Mouse (Mus musculus) embryonic facial prominence, embryonic 14.5 days (tissue): ENCODE results near the gene Disp1. TPM values are rescaled to one million over a fixed set of nuclear protein-coding genes. Genes with fewer than 3 reads are reported as not detected.

Experiments used
- ATAC-seq: fragments of 200-750 bp; cut with Nextera tagmentation; 2 replicates; pipeline ENCODE4 v1.8.0; 2017; ENCODE audit warnings: low read depth, moderate number of reproducible peaks, moderate TSS enrichment
- DNase-seq: peaks from one replicate; pipeline ENCODE4 v3.0.0-alpha.2; 2015; ENCODE audit warnings: low spot score
- H3K27ac ChIP-seq: fragments of 300-500 bp; sonication (generic); replicated peaks from 2 replicates; pipeline ENCODE4 v1.5.1; 2014; ENCODE audit warnings: low read depth, mild to moderate bottlenecking, low read length, moderate library complexity
- H3K27me3 ChIP-seq: fragments of 300-500 bp; sonication (generic); replicated peaks from 2 replicates; pipeline ENCODE4 v1.6.1; 2014; ENCODE audit warnings: low read length; ENCODE audit not compliant: control insufficient read depth, insufficient read depth
- H3K36me3 ChIP-seq: fragments of 300-500 bp; sonication (generic); 2 replicates; pipeline ENCODE4 v1.6.1; 2014; ENCODE audit warnings: low read length, mixed read lengths; ENCODE audit not compliant: control insufficient read depth, insufficient read depth
- H3K4me1 ChIP-seq: fragments of 300-500 bp; sonication (generic); 2 replicates; pipeline ENCODE4 v1.6.1; 2014; ENCODE audit warnings: antibody characterized with exemption, low read length; ENCODE audit not compliant: control insufficient read depth, insufficient read depth
- H3K4me2 ChIP-seq: fragments of 300-500 bp; sonication (generic); 2 replicates; pipeline ENCODE4 v1.6.1; 2014; ENCODE audit warnings: low read depth, mild to moderate bottlenecking, low read length, moderate library complexity, mixed read lengths
- H3K4me3 ChIP-seq: fragments of 300-500 bp; sonication (generic); 2 replicates; pipeline ENCODE4 v1.5.1; 2014; ENCODE audit warnings: low read depth, mild to moderate bottlenecking, low read length
- H3K9ac ChIP-seq: fragments of 300-500 bp; sonication (generic); 2 replicates; pipeline ENCODE4 v1.6.1; 2014; ENCODE audit warnings: low read depth, mild to moderate bottlenecking, low read length, moderate library complexity, mixed read lengths
- H3K9me3 ChIP-seq: fragments of 300-500 bp; sonication (generic); 2 replicates; pipeline ENCODE4 v1.6.1; 2016; ENCODE audit warnings: low read length; ENCODE audit not compliant: control insufficient read depth
- WGBS: fragments of 180-500 bp; shearing (Covaris S2); extraction: QIAGEN DNeasy Blood & Tissue Kit; methylation state at CpG from one replicate; pipeline ENCODE4 v1.1.7; 2014; 5-methylcytosine and 5-hydroxymethylcytosine counted together
- polyA plus RNA-seq: library from polyadenylated mRNA; unstranded; fragments of >200 nt; fragmentation: Nextera tagmentation; extraction: Ambion mirVana; gene quantifications from 2 replicates; pipeline ENCODE4 v1.2.1, GENCODE M21; 2014

Disp1 gene
- polyA plus RNA-seq, 1 experiment from 2014 or later: 17.9 TPM

DNA sequence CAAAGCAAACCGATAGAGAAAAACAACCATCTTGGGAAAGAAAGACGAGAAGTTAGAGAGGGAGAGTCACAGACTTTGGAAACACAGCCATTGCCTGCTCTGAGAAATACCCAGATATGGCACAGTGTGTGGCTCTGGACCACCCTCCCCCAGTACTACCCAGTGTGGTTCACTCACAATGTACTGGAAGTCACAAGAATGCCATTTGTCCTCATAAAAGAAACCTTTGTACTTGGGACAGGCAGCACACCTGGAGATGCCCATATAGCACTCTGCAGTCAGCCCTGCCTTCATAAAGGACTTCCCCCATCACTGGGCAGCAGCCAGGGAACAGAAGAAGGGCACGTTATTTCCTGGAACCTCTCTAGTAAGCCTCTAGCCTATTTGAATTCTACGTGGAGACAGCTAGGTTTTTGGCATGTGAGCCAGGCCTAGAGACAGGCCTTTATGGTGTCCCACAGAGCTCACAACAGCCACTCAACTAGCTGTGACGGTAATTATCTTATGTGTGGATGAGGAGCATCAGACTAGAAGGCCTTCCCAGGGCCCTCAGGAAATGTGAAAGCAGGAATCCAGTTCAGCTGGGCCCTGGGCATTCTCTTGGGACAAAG lies 173.3 kb downstream of the Disp1 start:
- ATAC-seq: no peak
- no peaks in the 10 kb centered on the region for H3K36me3 ChIP-seq
- H3K4me2 ChIP-seq: no peak overlapping the region
- no peaks in the 10 kb centered on the region for H3K27me3 ChIP-seq
- WGBS: 55% methylated on average over 5 of the region's 5 CpGs
- no peaks in the 10 kb centered on the region for H3K9me3 ChIP-seq
- H3K9ac ChIP-seq: no peak overlapping the region
- peaks cover 33% of the 10 kb centered on the region for H3K4me1 ChIP-seq
- no peak overlapping the region for H3K4me3 ChIP-seq
- DNase-seq: no peak
- H3K27ac ChIP-seq: no peak overlapping the region

DNA sequence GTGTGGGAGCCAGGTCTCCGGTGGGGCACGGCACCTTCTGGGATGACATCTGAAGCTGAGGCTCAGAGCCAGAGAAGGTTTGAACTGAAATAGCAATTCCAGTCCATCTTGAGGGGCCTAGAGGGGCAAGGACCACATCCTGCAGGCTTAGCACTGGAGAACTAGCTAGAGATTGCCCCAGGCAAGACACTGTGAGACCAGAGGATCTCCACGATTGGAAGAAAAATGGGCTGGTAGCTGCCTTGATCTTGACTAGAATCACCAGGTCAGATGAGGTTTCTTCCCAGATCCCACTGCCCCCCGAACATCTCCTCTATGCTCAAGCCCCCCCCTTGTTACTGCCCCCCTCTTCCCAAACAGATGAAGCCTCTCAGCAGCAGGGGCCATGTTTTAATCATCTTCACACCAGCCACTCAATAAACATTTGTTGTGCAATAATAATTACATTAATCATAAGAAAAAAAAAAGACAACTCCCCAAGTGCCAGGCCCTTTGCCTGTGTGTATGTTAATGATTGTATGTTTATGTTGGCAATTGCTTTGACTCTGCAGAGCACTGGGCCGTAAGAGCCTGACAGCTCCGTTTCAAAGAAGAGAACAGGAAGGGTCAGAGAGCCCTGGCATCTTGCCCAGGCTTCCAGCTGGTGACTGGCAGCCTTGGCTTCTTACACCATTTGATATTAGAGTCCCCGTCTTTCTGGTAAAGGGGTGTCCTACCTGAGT lies 174.0 kb downstream of the Disp1 start:
- no peak overlapping the region for H3K4me3 ChIP-seq
- H3K36me3 ChIP-seq: no peaks in the 10 kb centered on the region
- H3K4me2 ChIP-seq: no peak overlapping the region
- ATAC-seq (no peak), DNase-seq (peak; percentile 74)
- H3K9me3 ChIP-seq: no peaks in the 10 kb centered on the region
- no peak overlapping the region for H3K27ac ChIP-seq
- peaks cover 33% of the 10 kb centered on the region for H3K4me1 ChIP-seq
- H3K27me3 ChIP-seq: no peaks in the 10 kb centered on the region
- H3K9ac ChIP-seq: no peak overlapping the region
- WGBS: 30% methylated on average over 7 of the region's 7 CpGs

DNA sequence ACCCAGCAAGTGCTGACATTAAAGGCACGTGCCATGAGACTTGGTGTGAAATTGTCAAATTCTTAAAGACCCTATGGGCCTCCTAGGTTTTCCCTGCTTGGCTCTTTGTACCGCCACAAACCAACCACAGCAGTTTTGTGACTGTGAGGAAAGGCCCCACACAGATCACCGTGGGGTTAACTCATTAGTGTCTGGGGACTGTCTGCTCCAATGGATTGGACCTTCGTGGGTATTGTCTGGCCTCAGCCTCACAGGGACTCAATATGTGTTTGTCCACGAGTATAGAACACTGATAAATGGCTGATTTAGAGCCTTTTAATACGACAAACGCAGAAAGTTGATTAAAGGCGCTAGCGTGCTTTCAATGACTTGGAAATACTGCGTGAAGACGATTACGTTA lies 175.2 kb downstream of the Disp1 start:
- DNase-seq: no peak
- 63% methylated on average over 12 of the region's 12 CpGs for WGBS
- H3K9me3 ChIP-seq: peaks cover 4% of the 10 kb centered on the region; the same call in 1 of the 2 replicates
- no peak overlapping the region; the same call in 1 of the 2 replicates for H3K27ac ChIP-seq
- H3K4me2 ChIP-seq: no peak overlapping the region
- no peaks in the 10 kb centered on the region for H3K36me3 ChIP-seq
- ATAC-seq: no peak
- H3K9ac ChIP-seq: no peak overlapping the region
- H3K4me1 ChIP-seq: peaks cover 33% of the 10 kb centered on the region
- no peak overlapping the region for H3K4me3 ChIP-seq
- H3K27me3 ChIP-seq: no peaks in the 10 kb centered on the region

DNA sequence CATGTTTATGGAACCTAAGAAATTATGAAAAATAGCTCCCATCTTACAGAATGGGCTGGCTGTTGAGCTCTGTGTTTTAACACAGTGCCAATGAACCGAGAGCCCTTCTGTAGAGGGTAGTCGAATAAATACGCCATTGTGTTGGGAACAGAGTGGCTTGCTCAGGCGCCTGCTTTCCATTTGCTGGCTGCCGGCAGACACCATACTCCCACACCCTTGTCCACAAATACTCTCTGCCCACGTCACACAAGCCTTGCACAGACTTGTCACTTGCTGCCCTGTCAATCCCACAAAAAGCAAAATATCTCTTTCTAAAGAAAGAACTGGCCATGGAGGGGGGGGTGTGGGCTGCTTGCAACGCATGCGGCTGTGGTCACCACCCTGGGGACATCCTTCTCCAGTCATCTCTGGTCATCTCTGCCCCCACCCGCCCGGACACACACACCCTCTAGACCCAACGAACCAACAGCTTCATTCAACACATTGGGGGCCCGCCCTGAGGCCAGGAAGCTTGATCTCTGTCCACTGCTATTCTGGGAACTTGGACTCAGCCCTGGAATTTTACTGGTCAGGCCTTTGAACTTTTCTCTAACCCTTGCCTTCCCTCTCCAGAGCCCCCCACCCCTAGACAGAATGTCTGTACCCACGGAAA lies 178.0 kb downstream of the Disp1 start:
- 42% methylated on average over 13 of the region's 13 CpGs for WGBS
- H3K9ac ChIP-seq: no peak overlapping the region
- no peaks in the 10 kb centered on the region for H3K27me3 ChIP-seq
- H3K4me3 ChIP-seq: no peak overlapping the region
- H3K36me3 ChIP-seq: no peaks in the 10 kb centered on the region
- H3K9me3 ChIP-seq: peaks cover 4% of the 10 kb centered on the region; the same call in 1 of the 2 replicates
- DNase-seq (peak; percentile 58), ATAC-seq (0 out of 2 replicates have a peak, but pooled peaks have one; percentile 34)
- H3K27ac ChIP-seq: no peak overlapping the region
- peaks cover 28% of the 10 kb centered on the region for H3K4me1 ChIP-seq
- no peak overlapping the region for H3K4me2 ChIP-seq

- Histone ChIP-seq H3K9me3 (peaks cover 4% of the 10 kb centered on the region; the same call in 1 of the 2 replicates), H3K9ac (no peak overlapping the region), H3K36me3 (no peaks in the 10 kb centered on the region), H3K4me1 (peaks cover 12% of the 10 kb centered on the region), H3K27ac (no peak overlapping the region), H3K27me3 (no peaks in the 10 kb centered on the region), H3K4me2 (no peak overlapping the region), H3K4me3 (no peak overlapping the region)
- DNase-seq: no peak
- WGBS: 74% methylated on average over 6 of the region's 7 CpGs
- no peak for ATAC-seq
These were observed 179.6 kb downstream of the Disp1 start for GRCm38 (mm10) chr1:183041703-183042102.

- Histone ChIP-seq H3K4me3 (no peak overlapping the region), H3K27me3 (no peaks in the 10 kb centered on the region), H3K27ac (no peak overlapping the region), H3K9me3 (peaks cover 4% of the 10 kb centered on the region; the same call in 1 of the 2 replicates), H3K4me1 (peaks cover 5% of the 10 kb centered on the region; the same call in 1 of the 2 replicates), H3K4me2 (no peak overlapping the region), H3K9ac (no peak overlapping the region), H3K36me3 (no peaks in the 10 kb centered on the region)
- ATAC-seq (peak; percentile 17; the same call in 1 of the 2 replicates), DNase-seq (peak; percentile 68)
- WGBS: 49% methylated on average over 11 of the region's 11 CpGs
These were observed 180.4 kb downstream of the Disp1 start for GRCm38 (mm10) chr1:183040847-183041382.

DNA sequence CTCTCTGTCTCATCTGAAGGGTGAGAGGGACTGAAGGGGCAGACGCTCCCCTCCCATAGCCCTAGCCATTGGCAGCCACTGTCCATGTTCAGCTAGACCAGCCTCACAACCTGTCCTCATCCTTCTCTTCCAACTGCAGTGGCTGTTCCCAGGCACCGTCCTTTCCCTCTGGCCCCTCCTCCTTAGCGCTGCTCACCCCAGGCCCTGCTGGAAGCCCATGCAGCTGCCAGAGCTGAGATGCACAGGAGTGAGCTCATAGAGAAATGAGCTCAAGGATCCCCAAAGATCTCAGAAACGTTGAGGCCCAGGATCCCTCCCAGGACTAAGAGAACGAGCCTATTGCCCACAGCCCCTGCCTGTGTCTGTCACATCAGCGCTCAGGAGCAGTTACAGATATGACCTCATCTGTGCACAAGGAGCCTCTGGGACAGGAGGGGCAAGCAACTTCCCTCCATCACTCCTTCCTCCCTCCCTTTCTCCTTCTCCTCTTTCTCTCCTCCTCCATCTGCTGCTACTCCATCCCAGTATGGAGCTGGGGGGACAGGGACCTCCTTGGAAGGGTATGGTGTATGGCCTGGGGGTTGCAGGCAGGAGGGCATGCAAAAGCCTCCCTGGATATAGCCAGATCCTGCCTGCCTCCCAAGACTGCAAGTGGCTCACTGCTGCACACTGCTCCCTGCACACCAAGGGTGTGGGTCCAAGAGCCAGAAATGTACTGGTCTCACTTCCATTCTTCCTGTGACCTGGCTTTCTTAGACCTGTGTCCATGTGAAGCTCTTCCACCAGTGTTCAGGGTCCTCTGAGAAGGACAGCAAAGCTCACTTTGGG lies 181.2 kb downstream of the Disp1 start:
- H3K27me3 ChIP-seq: no peaks in the 10 kb centered on the region
- H3K27ac ChIP-seq: no peak overlapping the region
- no peak overlapping the region for H3K4me3 ChIP-seq
- H3K4me2 ChIP-seq: no peak overlapping the region
- H3K9me3 ChIP-seq: peaks cover 4% of the 10 kb centered on the region; the same call in 1 of the 2 replicates
- DNase-seq (no peak), ATAC-seq (no peak)
- H3K36me3 ChIP-seq: no peaks in the 10 kb centered on the region
- WGBS: 42% methylated on average over 6 of the region's 6 CpGs
- no peak overlapping the region for H3K9ac ChIP-seq
- H3K4me1 ChIP-seq: peaks cover 5% of the 10 kb centered on the region; the same call in 1 of the 2 replicates

DNA sequence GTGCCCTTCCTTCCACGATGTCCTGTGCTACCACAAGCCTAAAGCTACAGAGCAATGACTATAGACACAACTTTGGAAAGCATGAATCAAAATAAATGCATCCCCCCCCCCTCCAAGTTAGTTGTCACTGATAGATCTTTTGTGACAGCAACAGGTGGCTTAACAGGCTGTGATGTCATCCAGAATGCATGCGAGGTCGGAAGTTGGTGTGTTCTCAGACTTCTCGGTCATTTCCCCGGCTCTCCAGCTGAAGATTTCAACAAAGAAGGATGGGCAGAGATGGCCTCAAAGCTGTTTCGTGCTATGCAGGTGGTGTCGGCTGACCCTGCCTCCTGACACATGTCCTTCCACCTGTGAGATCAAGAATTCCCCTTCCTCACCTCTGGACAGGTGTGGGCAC lies 181.9 kb downstream of the Disp1 start:
- Histone ChIP-seq H3K9me3 (peaks cover 4% of the 10 kb centered on the region; the same call in 1 of the 2 replicates), H3K9ac (no peak overlapping the region), H3K4me3 (no peak overlapping the region), H3K27me3 (no peaks in the 10 kb centered on the region), H3K36me3 (no peaks in the 10 kb centered on the region), H3K27ac (no peak overlapping the region), H3K4me2 (no peak overlapping the region), H3K4me1 (peaks cover 5% of the 10 kb centered on the region; the same call in 1 of the 2 replicates)
- DNase-seq: no peak
- WGBS: 76% methylated on average over 7 of the region's 7 CpGs
- ATAC-seq: no peak
